Mouse (Mus musculus) intestine, embryonic 14.5 days (tissue): ENCODE data around the gene Gal3st4. TPM values are rescaled to one million over a fixed set of nuclear protein-coding genes. Genes with fewer than 3 reads are reported as not detected.

Experiments
- ATAC-seq: fragments of 200-750 bp; cut with Nextera tagmentation; replicated peaks from 2 replicates; pipeline ENCODE4 v1.8.0; 2017; ENCODE audit warnings: low read depth, moderate number of reproducible peaks, moderate TSS enrichment, moderate library complexity; ENCODE audit not compliant: low FRiP score, low TSS enrichment
- DNase-seq: peaks from one replicate; pipeline ENCODE4 v3.0.0-alpha.2; 2018; ENCODE audit warnings: low spot score
- H3K27ac ChIP-seq: fragments of 300-500 bp; sonication (generic); 2 replicates; pipeline ENCODE4 v1.5.1; 2014; ENCODE audit warnings: low read depth, mild to moderate bottlenecking, control low read depth
- H3K27me3 ChIP-seq: fragments of 300-500 bp; sonication (generic); replicated peaks from 2 replicates; pipeline ENCODE4 v1.6.1; 2014; ENCODE audit warnings: low read length, control low read depth; ENCODE audit not compliant: control insufficient read depth, insufficient read depth
- H3K36me3 ChIP-seq: fragments of 300-500 bp; sonication (generic); 2 replicates; pipeline ENCODE4 v1.6.1; 2014; ENCODE audit warnings: low read length, control low read depth; ENCODE audit not compliant: control insufficient read depth, insufficient read depth
- H3K4me1 ChIP-seq: fragments of 300-500 bp; sonication (generic); replicated peaks from 2 replicates; pipeline ENCODE4 v1.6.1; 2014; ENCODE audit warnings: low read length, control low read depth, mixed read lengths; ENCODE audit not compliant: control insufficient read depth, insufficient read depth
- H3K4me2 ChIP-seq: fragments of 300-500 bp; sonication (generic); 2 replicates; pipeline ENCODE4 v1.6.1; 2014; ENCODE audit warnings: low read length
- H3K4me3 ChIP-seq: fragments of 300-500 bp; sonication (generic); 2 replicates; pipeline ENCODE4 v1.5.1; 2014; ENCODE audit warnings: low read depth, low read length, control low read depth, mixed read lengths
- H3K9ac ChIP-seq: fragments of 300-500 bp; sonication (generic); 2 replicates; pipeline ENCODE4 v1.6.1; 2014; ENCODE audit warnings: mild to moderate bottlenecking, low read length
- H3K9me3 ChIP-seq: fragments of 300-500 bp; sonication (generic); 2 replicates; pipeline ENCODE4 v1.6.1; 2016; ENCODE audit warnings: low read length, control low read depth; ENCODE audit not compliant: control insufficient read depth
- WGBS: fragments of 180-500 bp; shearing (Covaris S2); extraction: QIAGEN DNeasy Blood & Tissue Kit; methylation state at CpG from one replicate; pipeline ENCODE4 v1.1.7; 2014; 5-methylcytosine and 5-hydroxymethylcytosine counted together
- polyA plus RNA-seq: library from polyadenylated mRNA; unstranded; fragments of >200 nt; fragmentation: Nextera tagmentation; extraction: Ambion mirVana; gene quantifications from 2 replicates; pipeline ENCODE4 v1.2.1, GENCODE M21; 2014

The Gal3st4 gene
- polyA plus RNA-seq, 1 experiment from 2014 or later = 1.5 TPM

DNA sequence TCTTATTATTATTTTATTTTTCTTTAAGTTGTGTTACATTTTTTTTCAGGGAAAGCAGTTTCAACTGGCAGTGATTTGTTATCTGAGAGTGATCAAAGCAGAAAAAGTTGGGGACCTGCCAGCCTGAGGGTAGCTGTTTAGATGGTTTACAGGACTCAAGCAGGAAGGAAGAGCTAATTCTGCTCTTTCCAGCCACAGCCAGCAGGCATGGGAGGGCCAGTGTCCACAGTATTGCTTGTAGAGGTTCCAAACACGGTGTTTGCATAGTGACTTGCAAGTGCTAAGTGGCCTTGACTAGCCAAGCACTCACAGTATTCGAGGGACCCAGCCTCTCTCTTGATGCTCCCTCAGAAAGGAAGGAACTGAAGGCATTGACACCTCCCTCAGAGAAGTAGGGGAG is 31.1 kb downstream of the Gal3st4 start:
- H3K4me1 ChIP-seq = no peaks in the 10 kb centered on the region
- no peak overlapping the region for H3K4me3 ChIP-seq
- no peaks in the 10 kb centered on the region for H3K27me3 ChIP-seq
- no peak for DNase-seq
- ATAC-seq = no peak
- WGBS = 26% methylated on average over 2 of the region's 2 CpGs
- H3K27ac ChIP-seq = no peak overlapping the region
- no peak overlapping the region for H3K9ac ChIP-seq
- H3K4me2 ChIP-seq = no peak overlapping the region
- H3K9me3 ChIP-seq = no peaks in the 10 kb centered on the region
- H3K36me3 ChIP-seq = no peaks in the 10 kb centered on the region

DNA sequence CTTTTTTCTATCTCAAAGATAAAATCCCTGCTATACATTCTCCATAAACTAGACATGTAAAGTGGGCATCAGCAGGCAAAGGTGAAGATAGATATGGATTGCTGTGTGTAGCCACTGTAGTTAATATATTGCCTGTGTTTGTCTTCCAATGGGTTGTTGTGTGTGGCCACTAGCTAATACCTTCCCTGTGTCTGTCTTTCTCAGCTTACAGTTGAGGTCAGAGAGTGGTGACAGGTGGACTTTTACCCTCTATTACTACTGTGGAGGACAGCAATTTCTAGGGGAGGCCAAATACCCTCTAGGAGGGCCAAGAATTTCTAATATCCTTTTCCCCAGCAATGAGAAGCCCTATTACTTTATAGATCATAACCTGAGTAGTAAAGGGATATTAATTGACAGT is 38.4 kb downstream of the Gal3st4 start:
- no peak for ATAC-seq

DNA sequence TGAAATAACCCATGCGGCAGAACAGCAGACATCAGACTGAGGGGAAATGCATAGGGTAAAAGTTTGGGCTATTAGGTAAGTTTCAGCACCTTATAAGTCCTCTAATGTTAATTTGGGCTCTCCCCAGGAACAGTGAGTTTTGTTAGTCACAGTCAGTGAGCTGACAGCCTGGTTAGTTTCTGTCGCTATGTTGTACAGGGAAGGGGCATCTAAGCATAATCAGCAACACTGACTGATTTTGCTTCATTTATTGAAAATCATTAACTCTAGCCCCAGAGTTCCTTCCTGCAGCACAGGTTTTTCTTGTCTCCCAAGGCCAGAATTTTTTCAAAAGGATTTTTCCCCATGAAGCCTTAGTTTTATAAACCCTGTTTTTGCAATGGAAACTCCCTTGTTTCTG is 38.9 kb downstream of the Gal3st4 start:
- Histone ChIP-seq H3K9me3 (no peaks in the 10 kb centered on the region), H3K36me3 (no peaks in the 10 kb centered on the region), H3K27ac (no peak overlapping the region), H3K9ac (no peak overlapping the region), H3K27me3 (no peaks in the 10 kb centered on the region), H3K4me2 (no peak overlapping the region), H3K4me3 (no peak overlapping the region), H3K4me1 (no peaks in the 10 kb centered on the region)
- ATAC-seq (no peak), DNase-seq (no peak)
- WGBS = 82% methylated on average over 2 of the region's 2 CpGs

More for the DNA sequence above, 38.4 kb downstream of the Gal3st4 start:
- H3K36me3 ChIP-seq = no peaks in the 10 kb centered on the region
- no peak overlapping the region for H3K4me3 ChIP-seq
- no peaks in the 10 kb centered on the region for H3K4me1 ChIP-seq
- no peaks in the 10 kb centered on the region for H3K9me3 ChIP-seq
- no peak overlapping the region for H3K4me2 ChIP-seq
- no peak overlapping the region for H3K9ac ChIP-seq
- H3K27me3 ChIP-seq = no peaks in the 10 kb centered on the region
- no peak overlapping the region for H3K27ac ChIP-seq
- no peak for DNase-seq

DNA sequence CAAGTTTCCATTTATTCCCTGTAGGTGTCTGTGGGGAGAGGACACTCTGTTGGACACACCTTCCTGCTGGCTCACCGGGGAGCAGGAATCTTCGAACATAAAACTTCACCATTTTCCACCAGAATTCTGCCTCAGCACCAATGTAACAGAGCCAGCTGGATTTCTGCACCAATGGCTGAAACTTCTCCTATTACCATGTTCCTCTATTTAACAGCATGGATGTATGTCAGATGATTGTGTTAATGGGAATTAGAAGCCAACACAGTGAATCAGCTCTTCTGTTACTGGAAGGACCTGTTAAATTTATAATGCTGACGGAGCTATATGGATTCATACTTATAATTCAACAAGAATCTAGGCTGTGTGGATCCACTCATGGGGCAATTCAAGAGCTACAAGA is 43.1 kb downstream of the Gal3st4 start:
- H3K27ac ChIP-seq = no peak overlapping the region
- H3K4me1 ChIP-seq = no peaks in the 10 kb centered on the region
- WGBS = 91% methylated on average over 3 of the region's 3 CpGs
- H3K36me3 ChIP-seq = no peaks in the 10 kb centered on the region
- ATAC-seq (no peak), DNase-seq (no peak)
- no peaks in the 10 kb centered on the region for H3K27me3 ChIP-seq
- no peak overlapping the region for H3K4me3 ChIP-seq
- no peak overlapping the region for H3K4me2 ChIP-seq
- no peaks in the 10 kb centered on the region for H3K9me3 ChIP-seq
- no peak overlapping the region for H3K9ac ChIP-seq

DNA sequence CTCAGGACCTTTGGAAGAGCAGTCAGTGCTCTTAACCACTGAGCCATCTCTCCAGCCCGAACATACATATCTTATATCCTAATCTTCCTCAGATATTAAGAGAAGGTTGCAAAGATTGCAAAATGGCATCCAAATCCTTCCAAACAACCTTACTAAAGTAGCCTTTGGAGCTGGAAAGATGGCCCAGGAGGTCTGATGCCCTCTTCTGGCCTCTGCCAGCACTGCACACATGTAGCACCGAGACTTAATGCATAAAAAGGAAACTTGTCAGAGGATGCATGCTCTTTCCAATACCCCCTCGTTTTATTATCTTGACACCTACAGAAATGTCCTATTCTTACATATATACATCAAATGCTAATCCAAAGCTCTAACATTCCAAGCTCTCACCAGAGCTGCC is 44.6 kb downstream of the Gal3st4 start:
- Histone ChIP-seq H3K4me2 (no peak overlapping the region), H3K4me3 (no peak overlapping the region), H3K36me3 (no peaks in the 10 kb centered on the region), H3K9ac (no peak overlapping the region), H3K4me1 (no peaks in the 10 kb centered on the region), H3K27ac (no peak overlapping the region), H3K9me3 (no peaks in the 10 kb centered on the region), H3K27me3 (no peaks in the 10 kb centered on the region)
- DNase-seq (no peak), ATAC-seq (no peak)
- 52% methylated on average over 3 of the region's 3 CpGs for WGBS

DNA sequence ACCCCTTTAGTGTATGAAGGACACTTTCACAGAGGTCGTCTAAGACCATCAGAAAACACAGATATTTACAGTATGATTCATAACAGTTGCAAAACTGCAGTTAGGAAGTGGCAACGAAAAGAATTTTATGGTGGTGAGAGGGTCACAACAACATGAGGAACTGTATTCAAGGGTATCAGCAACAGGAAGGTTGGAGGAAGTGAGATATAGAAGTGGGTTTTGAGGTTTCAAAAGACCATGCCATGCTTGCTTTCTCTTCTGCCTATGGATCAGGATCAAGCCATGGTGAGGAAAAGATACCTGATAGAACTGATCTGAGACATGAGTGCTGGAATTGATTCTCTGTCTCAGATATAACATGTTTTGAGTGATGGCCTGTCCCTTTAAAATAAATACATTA is 45.3 kb downstream of the Gal3st4 start:
- WGBS = 65% methylated on average over 2 of the region's 2 CpGs
- Histone ChIP-seq H3K9me3 (no peaks in the 10 kb centered on the region), H3K27ac (no peak overlapping the region), H3K4me2 (no peak overlapping the region), H3K4me1 (no peaks in the 10 kb centered on the region), H3K36me3 (no peaks in the 10 kb centered on the region), H3K9ac (no peak overlapping the region), H3K4me3 (no peak overlapping the region), H3K27me3 (no peaks in the 10 kb centered on the region)
- no peak for ATAC-seq
- DNase-seq = no peak

DNA sequence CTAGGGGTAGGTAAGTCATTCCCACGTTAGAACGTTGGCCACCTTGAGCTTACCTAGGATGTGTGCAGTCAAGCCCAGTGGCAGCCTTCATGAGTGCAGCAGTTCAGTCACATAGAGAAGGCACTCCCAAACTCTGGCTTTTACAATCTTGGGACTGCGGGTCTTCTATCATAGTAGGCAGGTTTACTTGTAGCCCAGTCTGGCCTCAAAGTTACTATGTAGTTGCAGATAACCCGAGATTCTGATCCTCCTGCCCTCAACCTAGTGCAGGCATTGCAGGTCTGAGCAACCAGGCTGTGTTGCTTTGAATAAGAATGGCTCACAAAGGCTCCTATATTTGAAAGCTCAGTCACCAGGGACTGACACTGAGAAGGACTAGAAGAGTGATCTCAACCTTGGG is 46.1 kb downstream of the Gal3st4 start:
- H3K4me2 ChIP-seq = no peak overlapping the region
- no peak for DNase-seq
- H3K27ac ChIP-seq = no peak overlapping the region
- H3K4me1 ChIP-seq = no peaks in the 10 kb centered on the region
- no peak for ATAC-seq
- H3K9ac ChIP-seq = no peak overlapping the region
- H3K27me3 ChIP-seq = no peaks in the 10 kb centered on the region
- no peaks in the 10 kb centered on the region for H3K9me3 ChIP-seq
- WGBS = 79% methylated on average over 4 of the region's 4 CpGs
- H3K36me3 ChIP-seq = no peaks in the 10 kb centered on the region
- no peak overlapping the region for H3K4me3 ChIP-seq

DNA sequence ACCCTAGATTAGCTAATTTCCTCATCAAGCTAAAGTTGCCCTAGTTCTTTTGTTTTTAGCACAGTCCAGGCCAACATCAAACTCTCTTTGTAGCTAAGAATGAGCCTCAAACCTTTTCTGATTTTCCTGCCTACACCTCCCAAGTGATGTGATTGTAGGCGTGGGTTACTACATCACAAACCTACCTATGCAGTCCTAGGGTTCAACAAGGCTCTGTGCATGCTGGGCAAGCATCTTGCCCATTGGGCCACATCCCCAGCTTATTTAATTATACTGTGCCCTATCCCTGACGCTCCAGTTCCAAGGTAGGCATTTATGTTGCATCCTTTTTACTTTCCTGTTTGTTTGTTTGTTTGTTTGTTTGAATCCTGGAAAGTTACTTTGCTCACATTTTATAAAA is 46.9 kb downstream of the Gal3st4 start, which contains the start of gene Nxpe5:
Nxpe5 (plus strand) TSS at position 199 of the 400 bp plus-strand sequence.
- no peaks in the 10 kb centered on the region for H3K36me3 ChIP-seq
- H3K27ac ChIP-seq = no peak within 1 kb of the TSS
- ATAC-seq (no peak), DNase-seq (no peak)
- no peak within 1 kb of the TSS for H3K4me3 ChIP-seq
- WGBS = 71% methylated on average over 2 of the region's 2 CpGs
- no peak within 1 kb of the TSS for H3K9ac ChIP-seq
- no peaks in the 10 kb centered on the region for H3K4me1 ChIP-seq
- H3K4me2 ChIP-seq = no peak within 1 kb of the TSS
- no peaks in the 10 kb centered on the region for H3K27me3 ChIP-seq
- H3K9me3 ChIP-seq = no peaks in the 10 kb centered on the region

DNA sequence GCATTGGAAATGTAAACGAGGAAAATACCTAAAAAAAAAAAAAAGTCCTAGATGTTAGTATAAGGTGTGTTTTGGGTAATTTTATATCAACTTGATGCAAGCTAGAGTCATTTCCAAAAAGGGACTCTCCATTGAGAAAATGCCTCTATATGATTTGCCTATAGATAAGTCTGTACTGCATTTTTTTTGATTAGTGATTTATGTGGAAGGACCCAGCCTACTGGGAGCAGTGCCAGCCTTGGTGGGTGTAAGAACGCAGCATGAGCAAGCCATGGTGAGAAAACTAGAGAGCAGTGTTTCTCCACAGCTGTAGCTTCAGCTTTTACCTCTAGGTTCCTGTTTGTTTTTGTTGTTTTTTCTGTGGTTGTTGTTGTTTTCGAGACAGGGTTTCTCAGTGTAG is 49.4 kb downstream of the Gal3st4 start:
- Histone ChIP-seq H3K4me1 (no peaks in the 10 kb centered on the region), H3K9ac (no peak overlapping the region), H3K36me3 (no peaks in the 10 kb centered on the region), H3K9me3 (no peaks in the 10 kb centered on the region), H3K4me3 (no peak overlapping the region), H3K27ac (no peak overlapping the region), H3K27me3 (no peaks in the 10 kb centered on the region), H3K4me2 (no peak overlapping the region)
- DNase-seq (no peak), ATAC-seq (no peak)
- 66% methylated on average over 3 of the region's 3 CpGs for WGBS
